ENCODE assay signal across 8 mouse cellular contexts in the genomic region with DNA sequence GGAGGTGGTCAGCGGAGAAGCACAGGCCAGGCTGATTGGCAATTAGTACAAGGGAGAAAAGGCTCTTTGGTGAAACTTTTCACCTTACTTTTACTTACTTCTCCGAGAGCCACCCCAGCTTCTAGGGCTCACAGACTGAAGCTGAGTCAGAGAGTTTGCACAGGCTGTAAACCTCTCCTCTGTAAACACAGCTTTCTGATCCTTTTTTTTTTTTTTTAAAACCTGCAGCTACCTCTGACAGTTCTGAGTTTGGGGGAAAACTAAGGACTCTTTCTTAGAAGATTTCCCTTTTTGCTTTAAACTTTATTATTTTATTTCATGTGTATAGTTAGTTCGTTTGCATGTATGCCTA. TPM values are rescaled to one million over a fixed set of nuclear protein-coding genes. Genes with fewer than 3 reads are reported as not detected.
A peak's percentile ranks its signal among the peaks of the same experiment; 100 is the strongest.
DNase-seq lines count a peak whose midpoint lies in the region; ATAC-seq and TF ChIP-seq lines count a peak whose summit lies in the region.

No protein-coding gene starts in this region.

- TF ChIP-seq EP300 in CH12.LX (IDR thresholded peaks at IDR 0.05; ENCODE audit: low read length), result no peak

- no peak for TF ChIP-seq POLR2A in CH12.LX (IDR thresholded peaks at IDR 0.05; ENCODE audit: low read depth, low read length)

- peak overlapping the region; percentile 87 for H3K4me2 ChIP-seq in heart, embryonic 11.5 days
- peak overlapping the region; percentile 56 for H3K4me2 ChIP-seq in CH12.LX (ENCODE audit: insufficient read depth, low read depth, poor library complexity, severe bottlenecking)
- peak overlapping the region; percentile 80 for H3K4me2 ChIP-seq in forebrain, embryonic 13.5 days
- peak overlapping the region; percentile 75 for H3K4me2 ChIP-seq in liver, embryonic 15.5 days

- TF ChIP-seq RAD21 in CH12.LX (IDR thresholded peaks at IDR 0.05; ENCODE audit: low read depth, low read length), result no peak

- no peak overlapping the region for H3K27ac ChIP-seq in heart, embryonic 11.5 days (ENCODE audit: low read depth, low read length)
- no peak overlapping the region for H3K27ac ChIP-seq in CH12.LX (ENCODE audit: insufficient read depth, low read depth)
- H3K27ac ChIP-seq in forebrain, embryonic 13.5 days, result no peak overlapping the region
- H3K27ac ChIP-seq in liver, embryonic 15.5 days (replicated peaks), result no peak overlapping the region

- peak overlapping the region; percentile 51 for H3K4me3 ChIP-seq in heart, embryonic 11.5 days (ENCODE audit: low read depth, low read length)
- H3K4me3 ChIP-seq in CH12.LX (replicated peaks in 1 of 3; ENCODE audit: low read depth in 2 of 3, low read length in 2 of 3, poor library complexity in 1 of 3), result peak overlapping the region in 1 of 3 experiments; percentile 31
- H3K4me3 ChIP-seq in forebrain, embryonic 13.5 days, result peak overlapping the region; percentile 40; the same call in 1 of the 2 replicates
- H3K4me3 ChIP-seq in liver, embryonic 15.5 days (replicated peaks), result peak overlapping the region; percentile 57

- H3K36me3 ChIP-seq in heart, embryonic 11.5 days (ENCODE audit: control insufficient read depth, insufficient read depth, low read length), result no peaks in the 10 kb centered on the region
- no peaks in the 10 kb centered on the region for H3K36me3 ChIP-seq in CH12.LX (replicated peaks in 1 of 2; ENCODE audit: control insufficient read depth in 1 of 2, insufficient read depth in 1 of 2, low read length in 1 of 2)
- no peaks in the 10 kb centered on the region for H3K36me3 ChIP-seq in forebrain, embryonic 13.5 days (ENCODE audit: poor library complexity, severe bottlenecking)
- no peaks in the 10 kb centered on the region for H3K36me3 ChIP-seq in liver, embryonic 15.5 days (replicated peaks)

- dilution Hi-C loops in CH12.LX (cut with MboI; ENCODE audit: extremely low pct_ligation_motif_present, extremely low pct_unique_long_range_greater_than_20kb, low sequenced_read_pairs), result no loop called here

- peak overlapping the region; percentile 65; the same call in 1 of the 2 replicates for H3K9ac ChIP-seq in heart, embryonic 11.5 days (ENCODE audit: low read depth, low read length)
- no peak overlapping the region for H3K9ac ChIP-seq in CH12.LX (ENCODE audit: insufficient read depth, low read depth)
- no peak overlapping the region for H3K9ac ChIP-seq in forebrain, embryonic 13.5 days
- H3K9ac ChIP-seq in liver, embryonic 15.5 days, result peak overlapping the region; percentile 40; the same call in 1 of the 2 replicates

- no peak for ATAC-seq in heart, embryonic 11.5 days (replicated peaks; ENCODE audit: insufficient number of reproducible peaks, low FRiP score, low TSS enrichment)
- ATAC-seq in forebrain, embryonic 13.5 days, result no peak
- no peak for ATAC-seq in liver, embryonic 15.5 days (ENCODE audit: insufficient read depth)

- 32% methylated on average over 3 of the region's 3 CpGs for WGBS in heart, embryonic 11.5 days (ENCODE audit: insufficient replicate concordance)
- WGBS in forebrain, embryonic 13.5 days, result 30% methylated on average over 3 of the region's 3 CpGs
- WGBS in liver, embryonic 15.5 days (ENCODE audit: insufficient replicate concordance), result 24% methylated on average over 3 of the region's 3 CpGs

- H3K79me2 ChIP-seq in CH12.LX (replicated peaks; ENCODE audit: control insufficient read depth, extremely low read depth, insufficient read depth, poor library complexity, severe bottlenecking), result no peaks in the 10 kb centered on the region

- in situ Hi-C loops in CH12.LX (cut with MboI; ENCODE audit: low pct_ligation_motif_present, low pct_unique_long_range_greater_than_20kb, low sequenced_read_pairs), result no loop called here

- H3K27me3 ChIP-seq in heart, embryonic 11.5 days (ENCODE audit: control insufficient read depth, insufficient read depth, low read length), result peaks cover 9% of the 10 kb centered on the region
- H3K27me3 ChIP-seq in CH12.LX (replicated peaks), result peaks cover 2% of the 10 kb centered on the region
- peaks cover 40% of the 10 kb centered on the region for H3K27me3 ChIP-seq in forebrain, embryonic 13.5 days
- peaks cover 19% of the 10 kb centered on the region; the same call in 1 of the 2 replicates for H3K27me3 ChIP-seq in liver, embryonic 15.5 days

- H3K4me1 ChIP-seq in heart, embryonic 11.5 days (ENCODE audit: control insufficient read depth, insufficient read depth, low read length), result no peaks in the 10 kb centered on the region
- peaks cover 0 to 2% of the 10 kb centered on the region in 2 experiments; a peak in 1 of 4 replicates for H3K4me1 ChIP-seq in CH12.LX (ENCODE audit: control insufficient read depth in 1 of 2, insufficient read depth in 2 of 2)
- H3K4me1 ChIP-seq in forebrain, embryonic 13.5 days, result peaks cover 8% of the 10 kb centered on the region; the same call in 1 of the 2 replicates
- peaks cover 13% of the 10 kb centered on the region; the same call in 1 of the 2 replicates for H3K4me1 ChIP-seq in liver, embryonic 15.5 days (replicated peaks)

- TF ChIP-seq CTCF in CH12.LX (conservative IDR thresholded peaks at IDR 0.05 in 1 of 2, IDR thresholded peaks at IDR 0.05 in 1 of 2; ENCODE audit: low read depth in 2 of 2, low read length in 2 of 2), result no peak

- no peaks in the 10 kb centered on the region for H3K9me3 ChIP-seq in heart, embryonic 11.5 days (replicated peaks; ENCODE audit: control insufficient read depth, low read length)
- no peaks in the 10 kb centered on the region for H3K9me3 ChIP-seq in CH12.LX (replicated peaks; ENCODE audit: low read length)
- H3K9me3 ChIP-seq in forebrain, embryonic 13.5 days (replicated peaks), result no peaks in the 10 kb centered on the region
- H3K9me3 ChIP-seq in liver, embryonic 15.5 days (replicated peaks), result no peaks in the 10 kb centered on the region

- DNase-seq in heart, adult 8-10 months (ENCODE audit: low spot score), result no peak
- DNase-seq in CH12.LX (ENCODE audit: extremely low read depth), result no peak
- DNase-seq in adrenal gland, postnatal 10 days, result no peak
- DNase-seq in retina, embryonic 14.5 days (ENCODE audit: low spot score), result no peak
- no peak for DNase-seq in left cerebral cortex, adult 18-20 months (ENCODE audit: low spot score in 2 of 2)

TF ChIP-seq in CH12.LX, 34 proteins besides CTCF, POLR2A, EP300 and RAD21:
- TF ChIP-seq MYC (IDR thresholded peaks at IDR 0.05; ENCODE audit: low read depth, low read length) (no peak), IRF4 (IDR thresholded peaks at IDR 0.05; ENCODE audit: low read depth, low read length) (no peak), E2F4 (IDR thresholded peaks at IDR 0.05; ENCODE audit: insufficient replicate concordance, low read depth, low read length) (no peak), USF1 (IDR thresholded peaks at IDR 0.05; ENCODE audit: low read depth, low read length) (no peak), RCOR1 (conservative IDR thresholded peaks at IDR 0.05; ENCODE audit: low read depth, low read length) (no peak), ZMIZ1 (IDR thresholded peaks at IDR 0.05; ENCODE audit: low read depth, low read length) (no peak), JUN (IDR thresholded peaks at IDR 0.05; ENCODE audit: insufficient read depth, low read depth, low read length) (no peak), KAT2A (IDR thresholded peaks at IDR 0.05; ENCODE audit: insufficient replicate concordance, low read length) (no peak), HCFC1 (IDR thresholded peaks at IDR 0.05; ENCODE audit: low read depth, low read length) (no peak), ELF1 (IDR thresholded peaks at IDR 0.05; ENCODE audit: low read depth, low read length) (no peak), POLR2AphosphoS2 (IDR thresholded peaks at IDR 0.05; ENCODE audit: low read depth, low read length) (no peak), ZC3H11A (IDR thresholded peaks at IDR 0.05; ENCODE audit: low read depth, low read length) (no peak), NRF1 (IDR thresholded peaks at IDR 0.05; ENCODE audit: low read depth, low read length) (no peak)

RNA-seq across cellular contexts. Expression of a gene that starts 0.7 kb away (rescaled TPM):
- 3.0 and 4.1 TPM in 2 replicates for polyA plus RNA-seq in heart, embryonic 11.5 days (2014; fragmentation: Nextera tagmentation; extraction: Ambion mirVana)
- 10 to 100 TPM; 45.8 to 67.7 (median 56.3) TPM for total RNA-seq in heart, adult 8-10 months (2022)
- 0.50 and 0.85 TPM in 2 replicates for total RNA-seq in CH12.LX (2012; rRNA removed)
- total RNA-seq in CH12.LX (2014; rRNA removed), result not detected in 2 replicates
- not detected in 2 replicates for polyA plus RNA-seq in CH12.LX (2012; ENCODE audit: insufficient read length, low read depth)
- polyA plus RNA-seq in forebrain, embryonic 13.5 days (2015; fragmentation: Nextera tagmentation; extraction: Ambion mirVana), result 2.3 and 5.6 TPM in 2 replicates
- polyA plus RNA-seq in liver, embryonic 15.5 days (2015; fragmentation: Nextera tagmentation; extraction: Ambion mirVana), result 7.3 and 9.1 TPM in 2 replicates
- total RNA-seq in adrenal gland, postnatal 10 days (2021), result 10 to 100 TPM; 45.4 to 59.1 TPM
- total RNA-seq in left cerebral cortex, adult 18-20 months (2021), result 1 to 10 TPM; 6.3 to 7.3 TPM

RNA-seq across cellular contexts. Expression of a gene that starts 27.5 kb away (rescaled TPM):
- 39.9 and 44.1 TPM in 2 replicates for polyA plus RNA-seq in heart, embryonic 11.5 days (2014; fragmentation: Nextera tagmentation; extraction: Ambion mirVana)
- 10 to 100 TPM; 25.1 to 33.1 (median 29.1) TPM for total RNA-seq in heart, adult 8-10 months (2022)
- total RNA-seq in CH12.LX (2012; rRNA removed) (23.4 and 25.5 TPM in 2 replicates), CH12.LX (2014; rRNA removed) (53.4 and 60.3 TPM in 2 replicates)
- 42.0 and 42.3 TPM in 2 replicates for polyA plus RNA-seq in CH12.LX (2012; ENCODE audit: insufficient read length, low read depth)
- 84.9 and 88.8 TPM in 2 replicates for polyA plus RNA-seq in forebrain, embryonic 13.5 days (2015; fragmentation: Nextera tagmentation; extraction: Ambion mirVana)
- 15.4 and 17.0 TPM in 2 replicates for polyA plus RNA-seq in liver, embryonic 15.5 days (2015; fragmentation: Nextera tagmentation; extraction: Ambion mirVana)
- 10 to 100 TPM; 21.8 to 27.6 TPM for total RNA-seq in adrenal gland, postnatal 10 days (2021)
- total RNA-seq in left cerebral cortex, adult 18-20 months (2021), result 10 to 100 TPM; 26.8 to 30.6 TPM

Comparison
In these comparisons a context has a peak if more than half of its experiments do, and no peak if none do; other contexts are left out.
1. H3K9ac ChIP-seq: peak in heart, embryonic 11.5 days (single experiment) and liver, embryonic 15.5 days (single experiment); none in CH12.LX (single experiment) and forebrain, embryonic 13.5 days (single experiment).
2. RNA of a gene that starts 0.7 kb away (total RNA-seq): 45.8 to 67.7 TPM in heart, adult 8-10 months and 45.4 to 59.1 TPM in adrenal gland, postnatal 10 days; 6.3 to 7.3 TPM in left cerebral cortex, adult 18-20 months and 0.50 to 0.85 TPM in CH12.LX; every median in the first group is over 4 times any median in the second.
3. Peak in every context shown above with its lines, with median percentiles within 50 percentile points of each other: H3K4me2 ChIP-seq.